Mouse (Mus musculus) liver, embryonic 13.5 days (tissue): ENCODE data around the gene Grin1. TPM values are rescaled to one million over a fixed set of nuclear protein-coding genes. Genes with fewer than 3 reads are reported as not detected.

Experiments
- ATAC-seq: fragments of 200-750 bp; cut with Nextera tagmentation; 2 replicates; pipeline ENCODE4 v1.8.0; 2017; ENCODE audit warnings: low read depth, mild to moderate bottlenecking, moderate number of reproducible peaks, moderate library complexity
- DNase-seq: peaks from one replicate; pipeline ENCODE4 v3.0.0; 2022
- H3K27ac ChIP-seq: fragments of 300-500 bp; sonication (generic); 2 replicates; pipeline ENCODE4 v1.5.1; 2015; ENCODE audit warnings: moderate library complexity, mild to moderate bottlenecking, inconsistent platforms
- H3K27me3 ChIP-seq: fragments of 300-500 bp; sonication (generic); 2 replicates; pipeline ENCODE4 v1.6.1; 2015; ENCODE audit warnings: mild to moderate bottlenecking, inconsistent platforms
- H3K36me3 ChIP-seq: fragments of 300-500 bp; sonication (generic); 2 replicates; pipeline ENCODE4 v1.6.1; 2015; ENCODE audit warnings: mild to moderate bottlenecking, inconsistent platforms
- H3K4me1 ChIP-seq: fragments of 300-500 bp; sonication (generic); replicated peaks from 2 replicates; pipeline ENCODE4 v1.6.1; 2015; ENCODE audit warnings: inconsistent platforms
- H3K4me2 ChIP-seq: fragments of 300-500 bp; sonication (generic); 2 replicates; pipeline ENCODE4 v1.6.1; 2015; ENCODE audit warnings: inconsistent platforms, mild to moderate bottlenecking, moderate library complexity
- H3K4me3 ChIP-seq: fragments of 300-500 bp; sonication (generic); replicated peaks from 2 replicates; pipeline ENCODE4 v1.5.1; 2015; ENCODE audit warnings: mild to moderate bottlenecking, inconsistent platforms
- H3K9ac ChIP-seq: fragments of 300-500 bp; sonication (generic); 2 replicates; pipeline ENCODE4 v1.6.1; 2015; ENCODE audit warnings: mild to moderate bottlenecking, inconsistent platforms
- H3K9me3 ChIP-seq: fragments of 300-500 bp; sonication (generic); replicated peaks from 2 replicates; pipeline ENCODE4 v1.6.1; 2016; ENCODE audit warnings: inconsistent platforms
- WGBS: fragments of 180-500 bp; shearing (Covaris S2); methylation state at CpG from one replicate; pipeline ENCODE4 v1.1.7; 2015; ENCODE audit not compliant: insufficient replicate concordance; 5-methylcytosine and 5-hydroxymethylcytosine counted together
- polyA plus RNA-seq: library from polyadenylated mRNA; unstranded; fragments of >200 nt; fragmentation: Nextera tagmentation; extraction: Ambion mirVana; gene quantifications from 2 replicates; pipeline ENCODE4 v1.2.1, GENCODE M21; 2015

Grin1 gene
- polyA plus RNA-seq: 0.12 and 0.41 TPM in 2 replicates

DNA sequence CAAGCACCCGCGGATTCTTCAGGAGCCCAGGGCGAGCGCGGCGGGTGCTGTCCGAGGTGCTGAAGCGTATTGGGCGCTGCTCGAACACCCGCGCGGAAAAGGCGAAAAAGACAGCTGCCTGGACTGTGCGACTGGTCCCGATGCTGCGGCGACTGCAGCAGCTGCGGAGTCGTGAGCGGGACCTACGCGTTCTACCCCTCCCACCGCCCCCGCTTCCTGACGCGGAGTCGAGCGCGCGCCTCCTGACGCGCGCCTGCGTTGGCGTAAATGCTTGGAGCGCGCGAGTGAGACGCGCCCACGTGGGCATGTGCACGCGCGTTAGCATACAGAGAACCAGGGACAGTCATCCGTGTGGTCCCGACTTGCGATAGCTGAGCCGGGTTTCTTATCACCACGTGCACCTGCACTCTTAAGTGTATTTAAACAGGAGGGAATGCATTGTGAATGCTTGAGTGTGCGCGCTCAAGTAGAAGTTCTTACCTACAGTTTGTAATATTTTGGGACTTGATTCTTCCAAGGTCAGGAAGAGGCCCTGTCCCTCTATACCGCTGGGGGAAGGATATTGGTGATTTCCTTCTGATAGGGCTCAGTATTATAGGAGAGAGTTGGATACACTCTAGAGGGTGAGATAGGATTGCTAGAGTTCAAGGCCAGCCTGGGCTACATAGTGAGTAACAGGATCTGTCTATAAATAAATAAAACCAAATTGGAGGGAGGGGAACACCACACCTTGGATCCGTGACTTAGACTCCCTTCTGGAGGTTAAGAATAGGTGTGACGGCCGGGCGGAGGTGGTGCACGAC lies at the start of gene Grin1:
TSS of gene Grin1 (minus strand) at position 217 of the 803 bp plus-strand sequence.
- H3K4me2 ChIP-seq: peak within 1 kb of the TSS; percentile 52
- ATAC-seq: peak; percentile 36; the same call in 1 of the 2 replicates
- peak within 1 kb of the TSS; percentile 39 for H3K4me3 ChIP-seq
- peaks cover 9% of the 10 kb centered on the region for H3K4me1 ChIP-seq
- WGBS: 9% methylated on average over 58 of the region's 58 CpGs
- no peak within 1 kb of the TSS for H3K9ac ChIP-seq
- peak; percentile 46 for DNase-seq
- no peaks in the 10 kb centered on the region for H3K36me3 ChIP-seq
- no peak within 1 kb of the TSS for H3K27ac ChIP-seq
- peaks cover 72% of the 10 kb centered on the region for H3K27me3 ChIP-seq
- no peaks in the 10 kb centered on the region for H3K9me3 ChIP-seq

DNA sequence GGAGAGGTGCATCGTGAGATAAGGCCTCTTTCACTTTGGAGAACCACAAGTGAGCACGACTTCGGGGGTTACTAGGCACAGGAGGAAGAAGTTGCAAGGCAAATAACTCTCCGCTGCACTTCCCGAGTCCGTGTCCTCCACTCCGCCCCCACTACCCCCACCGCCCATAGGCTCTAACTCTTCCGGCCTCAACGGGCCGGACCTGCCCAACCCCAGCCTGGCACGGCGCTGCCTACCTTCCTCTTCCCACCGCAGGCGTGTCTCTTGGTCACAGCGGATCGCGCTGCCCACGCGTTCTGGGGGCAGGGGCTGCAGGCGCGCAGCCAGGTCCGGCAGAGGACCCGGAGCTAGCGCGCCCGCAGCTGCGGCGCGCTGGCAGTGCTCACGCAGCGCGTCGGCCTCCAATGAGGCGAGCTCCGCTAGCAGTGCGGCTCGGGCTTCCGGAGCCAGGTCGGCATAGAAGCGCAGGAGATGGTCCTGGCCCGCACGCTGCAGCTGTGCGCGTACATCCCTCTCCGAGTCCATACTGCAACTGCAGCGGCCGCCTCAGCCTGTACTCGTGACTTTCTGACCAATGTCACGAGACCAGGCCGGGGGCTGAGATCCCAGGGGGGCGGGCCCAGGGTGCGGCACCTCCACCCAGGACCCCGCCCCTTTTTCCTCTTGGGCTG lies 46.2 kb upstream of the Grin1 start, which contains the start of gene Uap1l1:
TSS of gene Uap1l1 (minus strand) at position 592 of the 671 bp plus-strand sequence.
- no peak within 1 kb of the TSS for H3K27ac ChIP-seq
- peak within 1 kb of the TSS; percentile 96 for H3K4me2 ChIP-seq
- peaks cover 41% of the 10 kb centered on the region for H3K4me1 ChIP-seq
- no peaks in the 10 kb centered on the region for H3K9me3 ChIP-seq
- H3K4me3 ChIP-seq: peak within 1 kb of the TSS; percentile 70
- DNase-seq: peak; percentile 66
- peaks cover 29% of the 10 kb centered on the region for H3K27me3 ChIP-seq
- H3K9ac ChIP-seq: peak within 1 kb of the TSS; percentile 70
- 1% methylated on average over 54 of the region's 54 CpGs for WGBS
- ATAC-seq: peak; percentile 69
- H3K36me3 ChIP-seq: peaks cover 11% of the 10 kb centered on the region; the same call in 1 of the 2 replicates

- Histone ChIP-seq H3K36me3 (peaks cover 11% of the 10 kb centered on the region; the same call in 1 of the 2 replicates), H3K4me1 (peaks cover 36% of the 10 kb centered on the region), H3K9me3 (no peaks in the 10 kb centered on the region), H3K27me3 (peaks cover 29% of the 10 kb centered on the region), H3K27ac (no peak overlapping the region), H3K4me2 (peak overlapping the region; percentile 96), H3K9ac (peak overlapping the region; percentile 70), H3K4me3 (peak overlapping the region; percentile 70)
- WGBS: 28% methylated on average over 9 of the region's 9 CpGs
- DNase-seq: no peak
- ATAC-seq: no peak; the same call in 1 of the 2 replicates
Measured at GRCm38 (mm10) chr2:25364761-25365090, 45.7 kb upstream of the Grin1 start.

- 90% methylated on average over 4 of the region's 4 CpGs for WGBS
- Histone ChIP-seq H3K36me3 (peaks cover 11% of the 10 kb centered on the region; the same call in 1 of the 2 replicates), H3K9me3 (no peaks in the 10 kb centered on the region), H3K27me3 (peaks cover 29% of the 10 kb centered on the region), H3K4me2 (peak overlapping the region; percentile 96), H3K27ac (no peak overlapping the region), H3K9ac (peak overlapping the region; percentile 70; the same call in 1 of the 2 replicates), H3K4me3 (peak overlapping the region; percentile 70), H3K4me1 (peaks cover 32% of the 10 kb centered on the region)
- no peak for ATAC-seq
- no peak for DNase-seq
Measured at GRCm38 (mm10) chr2:25364313-25364712, 45.3 kb upstream of the Grin1 start.

- DNase-seq (no peak), ATAC-seq (no peak)
- Histone ChIP-seq H3K4me1 (peaks cover 28% of the 10 kb centered on the region), H3K27me3 (peaks cover 29% of the 10 kb centered on the region), H3K27ac (no peak overlapping the region), H3K36me3 (peaks cover 11% of the 10 kb centered on the region; the same call in 1 of the 2 replicates), H3K9me3 (no peaks in the 10 kb centered on the region), H3K4me3 (no peak overlapping the region), H3K9ac (no peak overlapping the region), H3K4me2 (no peak overlapping the region)
- 63% methylated on average over 13 of the region's 13 CpGs for WGBS
Measured at GRCm38 (mm10) chr2:25363478-25364178, 44.6 kb upstream of the Grin1 start.

DNA sequence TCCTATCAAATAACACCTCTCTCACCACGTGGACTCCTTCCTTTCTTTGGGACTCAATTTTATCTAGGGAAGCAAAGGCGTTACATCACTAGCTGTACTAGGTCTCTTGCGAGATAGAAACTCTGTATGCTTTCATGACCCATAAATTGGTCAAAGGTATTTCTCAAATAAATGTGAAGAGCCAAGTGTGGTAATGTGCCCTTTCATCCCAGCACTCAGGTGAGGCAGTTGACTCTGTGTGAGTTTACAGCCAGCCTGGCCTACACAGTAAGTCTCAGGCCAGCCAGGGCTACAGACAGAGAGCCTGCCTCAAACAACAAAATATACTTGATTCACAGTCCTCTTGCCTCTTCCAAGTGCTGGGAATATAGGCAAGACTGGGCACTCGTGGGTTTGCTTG lies 40.9 kb upstream of the Grin1 start:
- H3K9me3 ChIP-seq: no peaks in the 10 kb centered on the region
- no peak overlapping the region for H3K4me3 ChIP-seq
- no peak overlapping the region for H3K27ac ChIP-seq
- peaks cover 38% of the 10 kb centered on the region for H3K4me1 ChIP-seq
- H3K36me3 ChIP-seq: peaks cover 11% of the 10 kb centered on the region; the same call in 1 of the 2 replicates
- H3K9ac ChIP-seq: no peak overlapping the region
- WGBS: 52% methylated on average over 4 of the region's 4 CpGs
- no peak for DNase-seq
- no peak for ATAC-seq
- H3K4me2 ChIP-seq: no peak overlapping the region
- H3K27me3 ChIP-seq: peaks cover 12% of the 10 kb centered on the region

GRCm38 (mm10) chr2:25356208-25357079 lies 37.5 kb upstream of the Grin1 start, which contains the start of gene Dpp7:
TSS of gene Dpp7 (minus strand) at chr2:25356359.
- H3K27me3 ChIP-seq: no peaks in the 10 kb centered on the region
- no peaks in the 10 kb centered on the region for H3K9me3 ChIP-seq
- peaks cover 25% of the 10 kb centered on the region for H3K36me3 ChIP-seq
- H3K4me2 ChIP-seq: peak within 1 kb of the TSS; percentile 81
- 4% methylated on average over 13 of the region's 13 CpGs for whole genome bisulfite sequencing
- DNase-seq (peak; percentile 82), ATAC-seq (peak; percentile 79)
- peaks cover 25% of the 10 kb centered on the region for H3K4me1 ChIP-seq
- H3K9ac ChIP-seq: peak within 1 kb of the TSS; percentile 60
- no peak within 1 kb of the TSS for H3K27ac ChIP-seq
- peak within 1 kb of the TSS; percentile 62 for H3K4me3 ChIP-seq

- no peak overlapping the region for H3K27ac ChIP-seq
- peak overlapping the region; percentile 60 for H3K9ac ChIP-seq
- H3K4me2 ChIP-seq: peak overlapping the region; percentile 81
- no peaks in the 10 kb centered on the region for H3K27me3 ChIP-seq
- ATAC-seq (peak; percentile 22), DNase-seq (no peak)
- peak overlapping the region; percentile 62 for H3K4me3 ChIP-seq
- peaks cover 25% of the 10 kb centered on the region for H3K4me1 ChIP-seq
- no peaks in the 10 kb centered on the region for H3K9me3 ChIP-seq
- 32% methylated on average over 18 of the region's 18 CpGs for WGBS
- peaks cover 34% of the 10 kb centered on the region for H3K36me3 ChIP-seq
Measured at GRCm38 (mm10) chr2:25355419-25356066, 36.6 kb upstream of the Grin1 start.

- Histone ChIP-seq H3K9ac (no peak overlapping the region), H3K4me1 (peaks cover 25% of the 10 kb centered on the region), H3K9me3 (no peaks in the 10 kb centered on the region), H3K27ac (no peak overlapping the region), H3K36me3 (peaks cover 47% of the 10 kb centered on the region), H3K4me2 (no peak overlapping the region), H3K27me3 (no peaks in the 10 kb centered on the region), H3K4me3 (no peak overlapping the region)
- ATAC-seq: no peak
- 76% methylated on average over 6 of the region's 6 CpGs for WGBS
- DNase-seq: no peak
Measured at GRCm38 (mm10) chr2:25354211-25354610, 35.2 kb upstream of the Grin1 start.

DNA sequence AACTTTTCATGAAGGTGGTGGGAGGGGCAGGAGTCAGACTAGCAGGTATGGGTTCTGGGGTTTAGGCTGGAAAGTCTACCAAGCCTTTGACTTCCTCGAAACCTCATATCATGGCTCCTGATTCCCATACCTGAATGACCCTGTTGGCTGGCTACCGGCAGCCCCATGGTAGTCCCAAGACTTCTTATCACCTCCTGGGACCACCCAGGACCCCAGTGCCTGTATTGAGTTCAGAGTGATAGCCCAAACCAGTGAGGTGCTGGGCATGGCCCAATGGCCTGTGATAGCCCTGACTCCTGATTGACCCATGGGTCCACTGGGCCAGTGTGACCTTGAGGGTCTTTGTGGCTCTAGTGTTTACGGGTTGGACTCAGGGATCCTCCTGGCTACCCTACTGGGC lies 31.7 kb upstream of the Grin1 start:
- Histone ChIP-seq H3K9ac (no peak overlapping the region), H3K9me3 (no peaks in the 10 kb centered on the region), H3K27me3 (no peaks in the 10 kb centered on the region), H3K4me3 (no peak overlapping the region), H3K36me3 (peaks cover 80% of the 10 kb centered on the region), H3K27ac (no peak overlapping the region), H3K4me2 (no peak overlapping the region), H3K4me1 (peaks cover 12% of the 10 kb centered on the region)
- no peak for ATAC-seq
- 85% methylated on average over 3 of the region's 3 CpGs for WGBS
- DNase-seq: no peak
